Mouse (Mus musculus): ENCODE results near the gene Ets1.

The Ets1 gene

GRCm38 (mm10) chr9:32660406-32660960 lies 24.5 kb downstream of the Ets1 start:
- CTCF ChIA-PET = interaction anchor here (0.6 to 1.4 kb wide), 3 partner anchors 33 to 147 kb away, joined by 3 to 4 read pairs (median 4); no protein-coding TSS in a partner anchor

GRCm38 (mm10) chr9:32661071-32661470 lies 25.1 kb downstream of the Ets1 start:
- CTCF ChIA-PET = interaction anchor here (0.6 to 1.4 kb wide), 3 partner anchors 15 to 36 kb away, joined by 3 to 8 read pairs (median 4); no protein-coding TSS in a partner anchor

GRCm38 (mm10) chr9:32661561-32661960 lies 25.5 kb downstream of the Ets1 start:
- CTCF ChIA-PET = interaction anchor here (1.4 kb wide), 1 partner anchor 32 kb away, joined by 3 read pairs; no protein-coding TSS in a partner anchor

GRCm38 (mm10) chr9:32666611-32667517 lies 30.8 kb downstream of the Ets1 start:
- CTCF ChIA-PET = interaction anchor here (1.1 kb wide), 1 partner anchor 12 kb away, joined by 4 read pairs; no protein-coding TSS in a partner anchor

GRCm38 (mm10) chr9:32667518-32667908 lies 31.5 kb downstream of the Ets1 start:
- CTCF ChIA-PET = interaction anchor here (0.8 to 1.4 kb wide), 3 partner anchors 10 to 29 kb away, joined by 3 to 4 read pairs (median 4); no protein-coding TSS in a partner anchor

- CTCF ChIA-PET = interaction anchor here (0.8 to 1.4 kb wide), 2 partner anchors 11 to 28 kb away, joined by 3 to 4 read pairs; no protein-coding TSS in a partner anchor
Observed at GRCm38 (mm10) chr9:32668075-32668673, 32.2 kb downstream of the Ets1 start.

- CTCF ChIA-PET = interaction anchor here (0.5 to 0.7 kb wide), 2 partner anchors 316 to 471 kb away, joined by 5 to 12 read pairs; no protein-coding TSS in a partner anchor
Observed at GRCm38 (mm10) chr9:32669397-32669796, 33.4 kb downstream of the Ets1 start.

GRCm38 (mm10) chr9:32671970-32672859 lies 36.2 kb downstream of the Ets1 start:
- CTCF ChIA-PET = interaction anchor here (0.9 to 1.1 kb wide), 2 partner anchors 14 to 19 kb away, joined by 5 to 8 read pairs; no protein-coding TSS in a partner anchor

- CTCF ChIA-PET = no interaction called here
Observed at GRCm38 (mm10) chr9:32673923-32674322, 37.9 kb downstream of the Ets1 start.

- CTCF ChIA-PET = interaction anchor here (0.6 to 1.7 kb wide), 2 partner anchors 20 to 30 kb away, joined by 3 to 6 read pairs; no protein-coding TSS in a partner anchor
Observed at GRCm38 (mm10) chr9:32675671-32676409, 39.8 kb downstream of the Ets1 start.

GRCm38 (mm10) chr9:32676480-32676879 lies 40.5 kb downstream of the Ets1 start:
- CTCF ChIA-PET = interaction anchor here (0.5 to 1.7 kb wide), 6 partner anchors 15 to 135 kb away, joined by 3 to 12 read pairs (median 5); no protein-coding TSS in a partner anchor

GRCm38 (mm10) chr9:32677646-32678045 lies 41.6 kb downstream of the Ets1 start:
- CTCF ChIA-PET = interaction anchor here (0.6 to 1.7 kb wide), 2 partner anchors 11 to 18 kb away, joined by 5 to 6 read pairs; no protein-coding TSS in a partner anchor

GRCm38 (mm10) chr9:32678120-32678757 lies 42.2 kb downstream of the Ets1 start:
- CTCF ChIA-PET = interaction anchor here (0.6 to 0.8 kb wide), 2 partner anchors 10 to 11 kb away, joined by 4 to 5 read pairs; no protein-coding TSS in a partner anchor

- CTCF ChIA-PET = interaction anchor here (0.6 to 1.2 kb wide), 4 partner anchors 12 to 71 kb away, joined by 3 to 4 read pairs (median 3); no protein-coding TSS in a partner anchor
Observed at GRCm38 (mm10) chr9:32679531-32679930, 43.5 kb downstream of the Ets1 start.

GRCm38 (mm10) chr9:32680201-32680600 lies 44.2 kb downstream of the Ets1 start:
- CTCF ChIA-PET = interaction anchor here (1.1 to 1.9 kb wide), 3 partner anchors 11 to 28 kb away, joined by 3 to 6 read pairs (median 4); no protein-coding TSS in a partner anchor

- CTCF ChIA-PET = interaction anchor here (0.6 to 1.3 kb wide), 4 partner anchors 10 to 34 kb away, joined by 3 to 7 read pairs (median 4); no protein-coding TSS in a partner anchor
Observed at GRCm38 (mm10) chr9:32685793-32686558, 50.0 kb downstream of the Ets1 start.

- CTCF ChIA-PET = interaction anchor here (0.6 to 0.7 kb wide), 2 partner anchors 11 to 99 kb away, joined by 3 to 5 read pairs; no protein-coding TSS in a partner anchor
Observed at GRCm38 (mm10) chr9:32688351-32688750, 52.3 kb downstream of the Ets1 start.

All from spleen, embryonic (tissue).